In the genomic region with DNA sequence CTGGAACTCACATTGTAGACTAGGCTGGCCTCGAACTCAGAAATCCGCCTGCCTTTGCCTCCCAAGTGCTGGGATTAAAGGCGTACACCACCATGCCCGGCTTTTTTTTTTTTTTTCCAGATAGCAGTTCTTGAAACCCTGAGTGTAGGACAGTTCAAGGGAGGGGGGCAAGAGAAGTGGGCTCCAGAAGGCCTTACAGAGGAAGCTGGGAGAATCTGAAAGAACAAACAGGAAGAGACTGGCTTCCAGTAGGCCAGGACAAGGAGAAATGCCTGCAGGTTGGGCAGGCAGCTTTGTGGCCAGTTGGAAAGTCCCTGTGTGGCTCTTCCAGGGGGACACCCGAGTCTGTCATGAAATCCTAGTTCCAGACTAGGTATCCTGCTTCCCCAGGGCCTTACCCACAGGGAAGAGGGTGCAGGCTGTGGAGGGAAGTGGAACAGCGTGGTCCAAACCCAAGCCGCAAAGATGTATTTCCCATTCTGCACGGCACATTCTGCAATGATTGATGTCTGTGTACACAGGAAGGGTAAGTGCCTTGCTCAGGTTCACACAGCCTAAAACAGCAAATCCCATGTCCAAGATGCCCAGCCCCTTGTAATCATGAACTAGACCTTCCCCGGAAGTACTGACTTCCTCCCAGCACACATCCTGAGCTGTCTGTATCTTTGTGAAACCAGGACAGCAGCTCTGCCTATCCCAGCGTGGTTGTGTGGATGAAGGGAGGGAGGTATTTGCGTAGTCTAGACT, we compare ENCODE assay signal across 9 mouse cellular contexts. TPM values are rescaled to one million over a fixed set of nuclear protein-coding genes. Genes with fewer than 3 reads are reported as not detected.
DNase-seq lines count a peak whose midpoint lies in the region; ATAC-seq lines count a peak whose summit lies in the region.
"Had no signal": no experiment of that assay in that cellular context is flagged by ENCODE, and none has a peak within 500 bp of the region (broad histone marks: within the 10 kb centered on the region; RNA-seq: fewer than 3 reads in every experiment).

No protein-coding gene starts in this region.

- no peak overlapping the region for H3K9ac ChIP-seq in embryonic facial prominence, embryonic 15.5 days
- H3K9ac ChIP-seq: limb, embryonic 12.5 days had no signal

- H3K36me3 ChIP-seq in embryonic facial prominence, embryonic 15.5 days, result no peaks in the 10 kb centered on the region
- H3K36me3 ChIP-seq in limb, embryonic 10.5 days, result no peaks in the 10 kb centered on the region
- H3K36me3 ChIP-seq: limb, embryonic 12.5 days had no signal

- H3K27me3 ChIP-seq in embryonic facial prominence, embryonic 15.5 days, result no peaks in the 10 kb centered on the region
- H3K27me3 ChIP-seq in limb, embryonic 10.5 days (ENCODE audit: low read depth, poor library complexity, severe bottlenecking), result peaks cover 85% of the 10 kb centered on the region

- no peak overlapping the region for H3K4me2 ChIP-seq in embryonic facial prominence, embryonic 15.5 days (replicated peaks)

- H3K9me3 ChIP-seq in embryonic facial prominence, embryonic 15.5 days (replicated peaks), result no peaks in the 10 kb centered on the region
- H3K9me3 ChIP-seq in limb, embryonic 10.5 days (replicated peaks), result no peaks in the 10 kb centered on the region
- H3K9me3 ChIP-seq: limb, embryonic 12.5 days had no signal

- peak; percentile 18 for DNase-seq in adrenal gland, postnatal 14 days
- no peak for DNase-seq in adrenal gland, postnatal 36 days
- DNase-seq in kidney, postnatal 25 days, result peak; percentile 30 to 64
- DNase-seq in lung, postnatal 14 days, result peak; percentile 15
- DNase-seq in gastrocnemius, adult 8-10 months (ENCODE audit: low spot score in 2 of 2), result no peak
- no peak for DNase-seq in thymus, postnatal 10 days (ENCODE audit: low spot score in 2 of 2)
- DNase-seq in limb, embryonic 10.5 days (ENCODE audit: low spot score), result no peak

- no peak for ATAC-seq in embryonic facial prominence, embryonic 15.5 days (ENCODE audit: insufficient number of reproducible peaks, low FRiP score, low TSS enrichment, low read depth)

- H3K27ac ChIP-seq in embryonic facial prominence, embryonic 15.5 days (replicated peaks), result 0 out of 2 replicates have a peak overlapping the region, but pooled peaks have one; percentile 3
- H3K27ac ChIP-seq in limb, embryonic 10.5 days, result no peak overlapping the region
- H3K27ac ChIP-seq: limb, embryonic 12.5 days had no signal

- WGBS in embryonic facial prominence, embryonic 15.5 days, result 71% methylated on average over 11 of the region's 11 CpGs
- WGBS in limb, embryonic 10.5 days, result 85% methylated on average over 11 of the region's 11 CpGs

- H3K4me1 ChIP-seq in embryonic facial prominence, embryonic 15.5 days, result no peaks in the 10 kb centered on the region
- 0 out of 2 replicates have a peak, but pooled peaks cover 2% of the 10 kb centered on the region for H3K4me1 ChIP-seq in limb, embryonic 10.5 days
- H3K4me1 ChIP-seq: limb, embryonic 12.5 days had no signal

- no peak overlapping the region for H3K4me3 ChIP-seq in embryonic facial prominence, embryonic 15.5 days (replicated peaks)
- no peak overlapping the region for H3K4me3 ChIP-seq in limb, embryonic 10.5 days
- H3K4me3 ChIP-seq: limb, embryonic 12.5 days had no signal

RNA-seq across cellular contexts. Expression of a gene that starts 12.1 kb away (rescaled TPM):
- total RNA-seq in adrenal gland, postnatal 14 days (2021), result 59.5 and 77.4 TPM in 2 replicates
- 10 to 100 TPM; 59.6 to 59.7 TPM for total RNA-seq in adrenal gland, postnatal 36 days (2021)
- 53.6 and 60.0 TPM in 2 replicates for polyA plus RNA-seq in embryonic facial prominence, embryonic 15.5 days (2015; fragmentation: Nextera tagmentation; extraction: Ambion mirVana)
- total RNA-seq in gastrocnemius, adult 8-10 months (2022), result 10 to 100 TPM; 33.1 to 38.3 (median 37.8) TPM
- 49.2 and 60.2 TPM in 2 replicates for polyA plus RNA-seq in limb, embryonic 10.5 days (2016; fragmentation: Nextera tagmentation; extraction: Ambion mirVana)

RNA-seq across cellular contexts. Expression of a gene that starts 26.7 kb away (rescaled TPM):
- 1.8 and 2.8 TPM in 2 replicates for total RNA-seq in adrenal gland, postnatal 14 days (2021)
- 1 to 10 TPM; 1.4 TPM for total RNA-seq in adrenal gland, postnatal 36 days (2021)
- polyA plus RNA-seq in embryonic facial prominence, embryonic 15.5 days (2015; fragmentation: Nextera tagmentation; extraction: Ambion mirVana), result 0.20 and 0.27 TPM in 2 replicates
- not detected for total RNA-seq in gastrocnemius, adult 8-10 months (2022)
- polyA plus RNA-seq in limb, embryonic 10.5 days (2016; fragmentation: Nextera tagmentation; extraction: Ambion mirVana), result 0.08 TPM in 1 of 2 replicates, not detected in the other

Comparison
In these comparisons a context has a peak if more than half of its experiments do, and no peak if none do; other contexts are left out.
1. DNase-seq: peak in adrenal gland, postnatal 14 days (single experiment), kidney, postnatal 25 days (2 of 2) and lung, postnatal 14 days (single experiment); none in adrenal gland, postnatal 36 days (0 of 2), gastrocnemius, adult 8-10 months (0 of 2), thymus, postnatal 10 days (0 of 2) and limb, embryonic 10.5 days (single experiment).